Mouse (Mus musculus) right cerebral cortex, postnatal 4 days (tissue): ENCODE results near the gene Exd1.

Experiments
- DNase-seq: peaks from one replicate; pipeline ENCODE4 v3.0.0-alpha.2; 2022

Exd1 gene

GRCm38 (mm10) chr2:119547522-119548370 is at the start of gene Exd1, which contains the start of gene Chp1:
TSS of gene Exd1 (minus strand) at chr2:119547627.
TSS of gene Chp1 (plus strand) at chr2:119547697.
- DNase-seq: peak; percentile 97

- DNase-seq: no peak
These were observed 49.4 kb upstream of the Exd1 start for GRCm38 (mm10) chr2:119596781-119597330.

GRCm38 (mm10) chr2:119595308-119595707 is 47.9 kb upstream of the Exd1 start:
- no peak for DNase-seq

GRCm38 (mm10) chr2:119594113-119594981 is 46.9 kb upstream of the Exd1 start:
- DNase-seq: peak; percentile 99

- no peak for DNase-seq
These were observed 46.3 kb upstream of the Exd1 start for GRCm38 (mm10) chr2:119593765-119594112.

GRCm38 (mm10) chr2:119591247-119591646 is 43.8 kb upstream of the Exd1 start:
- no peak for DNase-seq

- peak; percentile 56 for DNase-seq
These were observed 40.0 kb upstream of the Exd1 start for GRCm38 (mm10) chr2:119587383-119587782.

GRCm38 (mm10) chr2:119584282-119584681 is 36.9 kb upstream of the Exd1 start:
- no peak for DNase-seq

- DNase-seq: no peak
These were observed 36.0 kb upstream of the Exd1 start for GRCm38 (mm10) chr2:119583439-119583838.

GRCm38 (mm10) chr2:119581571-119581970 is 34.1 kb upstream of the Exd1 start:
- DNase-seq: no peak

- DNase-seq: no peak
These were observed 25.0 kb upstream of the Exd1 start for GRCm38 (mm10) chr2:119572471-119572870.

- no peak for DNase-seq
These were observed 18.9 kb upstream of the Exd1 start for GRCm38 (mm10) chr2:119566182-119566855.

- DNase-seq: no peak
These were observed 17.9 kb upstream of the Exd1 start for GRCm38 (mm10) chr2:119565284-119565683.

- DNase-seq: no peak
These were observed 14.4 kb upstream of the Exd1 start for GRCm38 (mm10) chr2:119561794-119562193.

GRCm38 (mm10) chr2:119558737-119559340 is 11.4 kb upstream of the Exd1 start:
- no peak for DNase-seq

- DNase-seq: no peak
These were observed 10.6 kb upstream of the Exd1 start for GRCm38 (mm10) chr2:119558039-119558438.

GRCm38 (mm10) chr2:119549678-119550077 is 2.3 kb upstream of the Exd1 start:
- DNase-seq: no peak

- DNase-seq: no peak
These were observed 1.3 kb upstream of the Exd1 start for GRCm38 (mm10) chr2:119548691-119549090.

GRCm38 (mm10) chr2:119548371-119548660 is 889 bp upstream of the Exd1 start:
- DNase-seq: no peak

- DNase-seq: peak; percentile 70
These were observed 442 bp downstream of the Exd1 start for GRCm38 (mm10) chr2:119546848-119547521.

- no peak for DNase-seq
These were observed 3.8 kb downstream of the Exd1 start for GRCm38 (mm10) chr2:119543656-119544055.

GRCm38 (mm10) chr2:119542106-119542505 is 5.3 kb downstream of the Exd1 start:
- peak; percentile 58 for DNase-seq
